Mouse (Mus musculus): Measurements from ENCODE around the gene Rxfp4.
"Not testable (repeated sequence)": the region's sequence is repeated elsewhere in the genome, so short reads cannot be mapped to it uniquely, and the experiment has no call there.

The Rxfp4 gene

DNA sequence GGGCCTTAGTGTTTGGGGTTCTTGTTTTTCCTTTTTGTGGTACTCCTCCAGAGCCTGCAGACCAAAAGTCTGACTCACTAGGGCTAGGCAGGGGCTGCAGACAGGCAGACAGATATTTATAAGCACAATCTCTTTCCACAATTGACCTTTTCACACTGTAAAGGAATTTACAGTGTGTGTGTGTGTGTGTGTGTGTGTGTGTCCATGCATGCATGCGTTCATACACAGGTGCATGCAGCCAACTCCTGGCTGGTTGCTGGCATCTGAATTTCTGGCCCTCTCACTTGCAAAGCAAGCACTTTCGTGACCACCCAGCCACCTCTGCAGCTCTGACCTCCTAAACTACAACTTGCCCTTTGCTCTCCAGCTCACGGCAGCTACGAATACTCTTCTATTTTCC lies 43.9 kb downstream of the Rxfp4 start:
- no peak for DNase-seq (ENCODE audit: low read depth, low spot score)

DNA sequence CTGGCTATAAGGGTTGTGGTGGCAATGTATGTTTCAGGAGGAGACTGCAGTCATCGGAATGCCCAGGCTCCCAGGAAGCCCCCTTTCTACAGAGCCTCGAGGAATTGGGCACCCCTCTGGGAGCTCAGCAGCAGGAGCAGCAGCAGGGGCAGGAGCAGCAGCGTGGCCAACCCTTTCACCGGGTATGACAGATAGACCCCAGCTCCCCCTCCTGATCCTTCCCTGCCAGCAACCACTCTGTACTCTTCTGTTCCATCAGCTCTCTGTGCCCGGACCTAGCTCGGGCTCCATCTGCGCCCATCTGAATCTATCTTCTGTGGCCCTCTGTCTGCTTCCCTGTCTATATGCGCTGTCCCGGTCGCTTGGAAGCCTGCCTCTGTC lies 45.2 kb downstream of the Rxfp4 start:
- no peak for DNase-seq (ENCODE audit: low read depth, low spot score)

DNA sequence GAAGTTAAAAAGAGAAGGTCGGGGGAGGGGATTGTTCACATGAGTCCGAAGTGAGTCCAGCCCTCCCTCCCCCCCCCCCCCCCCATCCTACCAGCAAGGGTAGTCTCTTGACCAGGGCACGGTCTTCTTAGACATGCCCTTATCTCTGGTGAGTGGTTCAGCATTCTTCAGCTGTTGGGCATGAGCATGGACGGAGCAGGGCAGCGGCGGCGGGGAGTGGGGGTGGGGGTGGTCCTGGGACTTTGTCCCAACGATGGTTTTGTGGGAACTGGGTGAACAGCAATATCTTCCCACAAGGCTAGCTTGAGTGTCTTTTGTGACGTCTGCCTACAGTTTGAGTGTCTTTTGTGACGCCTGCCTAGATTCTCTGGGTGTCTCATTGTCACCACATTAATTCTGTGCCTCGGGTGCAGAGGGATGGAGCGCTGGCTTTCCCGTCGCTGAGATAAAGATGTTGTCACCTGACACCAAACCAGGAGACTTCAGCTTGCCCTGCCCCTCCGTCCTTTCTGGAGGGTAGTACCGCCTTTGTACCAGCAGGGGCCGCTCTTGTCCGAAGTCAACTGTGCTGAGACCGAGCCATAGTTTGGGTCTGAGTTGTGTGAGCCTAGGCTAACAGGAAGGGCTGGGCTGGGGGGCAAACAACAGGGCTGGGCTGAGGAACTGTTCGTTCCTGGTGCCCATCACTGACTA lies 45.7 kb downstream of the Rxfp4 start:
- no peak for DNase-seq (ENCODE audit: low read depth, low spot score)

DNA sequence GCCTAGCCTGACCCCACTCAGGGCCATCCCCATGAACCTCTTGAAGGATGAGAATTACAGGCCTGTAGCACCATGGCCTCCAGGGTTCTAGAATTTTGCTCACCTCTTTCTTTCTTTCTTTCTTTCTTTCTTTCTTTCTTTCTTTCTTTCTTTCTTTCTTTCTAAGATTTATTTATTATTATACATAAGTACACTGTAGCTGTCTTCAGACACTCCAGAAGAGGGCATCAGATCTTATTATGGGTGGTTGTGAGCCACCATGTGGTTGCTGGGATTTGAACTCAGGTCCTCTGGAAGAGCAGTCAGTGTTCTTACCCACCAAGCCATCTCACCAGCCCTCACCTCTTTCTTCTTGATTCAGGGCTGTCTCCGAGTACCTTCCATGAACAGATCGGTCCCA lies 47.3 kb downstream of the Rxfp4 start, which contains the start of gene Arhgef2:
Gene Arhgef2, plus strand, starts transcription at position 301 of the 400 bp plus-strand sequence.
- DNase-seq (ENCODE audit: low read depth, low spot score) = not testable (repeated sequence)

DNA sequence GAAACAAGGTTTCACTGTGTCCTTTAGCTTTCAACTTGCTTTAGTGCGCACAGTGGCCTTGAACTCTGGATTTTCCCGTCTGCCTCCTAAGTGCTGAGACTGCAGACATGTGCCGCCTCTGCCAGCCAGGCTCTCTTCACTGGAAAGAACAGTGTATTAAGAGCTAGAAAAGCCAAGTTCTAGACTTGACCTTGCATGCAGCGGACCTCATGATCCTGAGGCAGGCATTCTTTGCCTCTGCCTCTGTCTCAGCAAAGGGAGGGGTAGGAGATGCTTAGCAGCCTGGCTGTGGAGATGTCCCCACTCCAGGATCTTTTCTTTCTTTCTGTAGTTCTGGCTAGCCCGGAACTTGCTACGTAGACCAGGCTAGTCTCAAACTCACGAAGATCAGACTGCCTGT lies 48.1 kb downstream of the Rxfp4 start:
- DNase-seq (ENCODE audit: low read depth, low spot score) = no peak

DNA sequence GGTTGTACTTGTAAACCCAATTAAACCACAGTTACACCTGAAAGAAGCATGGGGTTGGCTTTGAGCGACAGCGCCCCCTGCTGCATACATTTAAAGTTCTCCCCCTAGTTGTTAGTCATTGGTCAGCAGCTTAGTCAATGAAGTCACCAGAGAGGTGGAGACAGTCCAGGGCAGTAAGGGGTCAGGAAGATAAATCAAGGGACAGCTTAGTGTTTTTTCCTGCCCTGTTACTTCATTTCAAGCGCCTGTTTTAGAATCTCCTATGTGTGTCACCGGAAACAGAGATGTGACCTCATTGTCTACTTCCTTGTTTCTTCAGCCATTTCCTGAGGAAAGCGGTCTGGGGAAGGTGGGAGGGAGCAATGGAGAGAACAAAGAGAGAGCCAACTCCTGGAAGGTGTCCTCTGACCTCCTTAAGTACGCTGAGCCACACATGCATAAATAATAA lies 49.2 kb downstream of the Rxfp4 start:
- no peak for DNase-seq (ENCODE audit: low read depth, low spot score)

DNA sequence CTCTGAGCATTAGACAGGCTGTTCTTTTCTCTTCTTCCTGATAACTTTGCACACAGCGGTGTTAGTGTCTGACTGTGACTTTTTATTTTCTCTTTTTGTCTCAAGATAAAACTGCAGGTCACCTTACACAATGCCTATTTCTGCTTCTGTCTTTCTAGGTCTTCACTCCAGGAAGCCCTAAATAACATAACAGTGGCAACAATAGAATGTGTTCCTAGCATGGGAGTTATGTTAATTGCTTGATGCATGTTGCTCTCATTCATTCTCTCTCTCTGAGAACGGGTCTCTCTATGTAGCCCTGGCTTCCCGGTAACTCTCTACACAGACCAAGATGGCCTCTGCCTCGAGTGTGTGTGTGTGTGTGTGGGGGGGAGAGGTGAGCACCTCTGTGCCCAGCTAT lies 50.5 kb downstream of the Rxfp4 start:
- no peak for DNase-seq (ENCODE audit: low read depth, low spot score)

Measured in telencephalon, adult 2 months (tissue).